Mouse (Mus musculus) heart, adult 2 months (tissue): Measurements from ENCODE around the gene Olfr434. TPM values are rescaled to one million over a fixed set of nuclear protein-coding genes. Genes with fewer than 3 reads are reported as not detected.

Experiments
- DNase-seq, 2 experiments: peaks; one replicate each; pipeline ENCODE4 v3.0.0; 2021
- H3K27ac ChIP-seq: fragments of 200-600 bp; 2 replicates; pipeline ENCODE4 v1.8.1; 2022
- H3K27me3 ChIP-seq: fragments of 200-500 bp; 2 replicates; pipeline ENCODE4 v1.6.1; 2012; ENCODE audit warnings: mild to moderate bottlenecking, low read length, inconsistent platforms, mixed read lengths; ENCODE audit not compliant: control insufficient read depth, insufficient read depth
- H3K36me3 ChIP-seq: fragments of 200-500 bp; 2 replicates; pipeline ENCODE4 v1.6.1; 2012; ENCODE audit warnings: low read length, inconsistent platforms; ENCODE audit not compliant: control insufficient read depth, insufficient read depth
- H3K4me1 ChIP-seq: fragments of 200-500 bp; 2 replicates; pipeline ENCODE4 v1.6.1; 2011; ENCODE audit warnings: low read length; ENCODE audit not compliant: control insufficient read depth, insufficient read depth
- H3K4me3 ChIP-seq: fragments of 200-600 bp; 2 replicates; pipeline ENCODE4 v1.8.1; 2022
- H3K79me2 ChIP-seq: fragments of 200-500 bp; replicated peaks from 2 replicates; pipeline ENCODE4 v1.6.1; 2012; ENCODE audit warnings: mild to moderate bottlenecking, inconsistent platforms, low read length, moderate library complexity, mixed read lengths; ENCODE audit not compliant: control insufficient read depth, insufficient read depth
- H3K9ac ChIP-seq: fragments of 200-500 bp; 2 replicates; pipeline ENCODE4 v1.6.1; 2012; ENCODE audit warnings: low read depth, mild to moderate bottlenecking, control low read depth, inconsistent platforms, low read length, mixed read lengths
- CTCF ChIP-seq: fragments of 200-600 bp; IDR thresholded peaks from 2 replicates; pipeline ENCODE4 v1.8.1; 2022; ENCODE audit warnings: antibody characterized with exemption, mild to moderate bottlenecking, moderate library complexity
- EP300 ChIP-seq: fragments of 200-500 bp; IDR thresholded peaks from 2 replicates; pipeline ENCODE4 v1.6.1; 2011; ENCODE audit warnings: low read depth, low read length, control low read depth; ENCODE audit not compliant: insufficient read depth
- POLR2A ChIP-seq: fragments of 200-500 bp; IDR thresholded peaks from 2 replicates; pipeline ENCODE4 v1.6.1; 2011; ENCODE audit warnings: mild to moderate bottlenecking, low read depth, low read length, control low read depth; ENCODE audit not compliant: insufficient read depth
- WGBS: fragments of 180-500 bp; shearing (Covaris S2); methylation state at CpG from one replicate; pipeline ENCODE4 v1.1.7; 2018; 5-methylcytosine and 5-hydroxymethylcytosine counted together
- intact Hi-C: fragments of 180-260 bp; cut with DNase I; formaldehyde crosslinking; loops from one replicate; pipeline ENCODE4 v1.15.1; 2025
- polyA plus RNA-seq: library from polyadenylated mRNA; depleted of rRNA; stranded (reverse); fragments of >200 nt; gene quantifications from 2 replicates; pipeline ENCODE4 v1.2.3, GENCODE M21; 2012
- total RNA-seq, 2 experiments: library from RNA; stranded (reverse); gene quantifications; 2 replicates each; pipeline ENCODE4 v1.2.3; 2021

The Olfr434 gene
- total and polyA plus RNA-seq, 3 experiments: not detected

DNA sequence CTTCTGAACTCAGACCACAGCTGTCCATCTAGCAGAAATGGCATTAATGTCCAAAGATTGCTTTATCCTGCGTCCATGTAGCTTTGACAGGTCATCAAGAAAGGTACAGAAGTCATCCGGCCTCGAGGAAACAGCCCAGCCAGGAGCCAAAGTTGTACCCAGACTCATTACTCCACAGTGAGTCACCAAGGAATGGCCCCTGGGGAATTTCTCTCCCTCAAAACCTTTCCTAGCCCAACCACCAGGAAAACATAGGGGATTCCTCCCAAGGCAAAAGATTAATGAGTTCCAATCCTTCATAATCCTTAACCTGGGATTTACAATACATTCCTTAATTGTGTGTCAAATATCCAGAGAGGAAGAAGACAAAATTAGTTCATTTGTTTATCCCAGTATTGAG, 34.6 kb downstream of the Olfr434 start:
- Histone ChIP-seq H3K4me1 (no peaks in the 10 kb centered on the region), H3K9ac (no peak overlapping the region), H3K36me3 (no peaks in the 10 kb centered on the region), H3K27me3 (no peaks in the 10 kb centered on the region), H3K27ac (no peak overlapping the region), H3K4me3 (no peak overlapping the region), H3K79me2 (no peaks in the 10 kb centered on the region)
- 35% methylated on average over 3 of the region's 3 CpGs for WGBS
- intact Hi-C loops: no loop called here
- DNase-seq: no peak
- TF ChIP-seq EP300 (no peak), POLR2A (no peak), CTCF (no peak)

DNA sequence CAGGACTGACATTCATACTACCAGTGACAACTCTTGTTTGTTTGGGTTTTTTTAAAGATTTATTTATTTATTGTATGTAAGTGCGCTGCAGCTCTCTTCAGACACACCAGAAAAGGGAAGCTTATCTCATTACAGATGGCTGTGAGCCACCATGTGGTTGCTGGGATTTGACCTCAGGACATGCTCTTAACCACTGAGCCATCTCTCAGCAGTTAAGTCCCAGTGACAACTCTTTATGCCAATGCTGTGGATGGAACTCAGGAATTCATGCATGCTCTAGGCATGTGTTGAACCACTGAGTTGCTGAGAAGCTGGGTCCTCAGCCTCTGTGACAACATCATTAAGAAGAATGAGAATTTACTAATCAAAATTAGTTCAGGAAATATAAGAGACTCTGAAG, 40.2 kb downstream of the Olfr434 start:
- H3K27ac ChIP-seq: no peak overlapping the region
- 65% methylated on average over 1 of the region's 1 CpGs for WGBS
- intact Hi-C loops: no loop called here

DNA sequence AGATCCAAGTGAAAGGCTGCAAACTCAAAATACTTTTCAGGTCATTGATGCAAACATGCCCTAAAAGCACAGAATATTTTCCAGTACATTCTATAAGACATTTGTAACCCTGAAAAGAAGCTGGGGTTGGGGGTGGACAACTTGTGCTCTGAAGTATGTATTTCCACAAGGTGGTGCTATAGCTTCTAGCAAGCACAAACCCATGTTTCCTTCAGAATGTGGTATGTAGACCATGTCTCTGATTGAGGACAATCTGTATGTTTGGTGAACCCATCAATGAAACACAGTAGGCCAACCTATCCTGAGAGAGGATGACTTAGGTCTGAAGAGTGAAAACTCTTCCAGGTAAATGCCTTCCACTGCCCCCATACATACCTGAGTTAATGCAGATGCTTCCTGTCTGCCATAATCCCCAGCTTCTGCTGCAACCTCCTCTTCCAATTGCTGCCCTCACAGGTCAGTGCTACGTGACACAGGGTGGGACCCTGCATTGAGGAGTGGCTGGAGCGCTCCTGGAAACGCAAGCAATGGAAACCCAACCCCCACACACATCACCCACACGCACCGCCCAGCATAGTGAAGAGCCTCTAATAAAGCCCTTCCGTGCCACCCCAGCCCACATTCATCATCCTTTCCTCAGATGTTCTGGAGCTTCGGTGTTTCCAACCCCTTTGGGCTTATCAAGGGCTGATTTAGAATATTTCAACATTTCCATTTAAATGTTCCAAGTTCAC, 41.5 kb downstream of the Olfr434 start:
- intact Hi-C loops: loop anchor here (1.0 kb wide), 2 partner anchors 24 to 43 kb away; no protein-coding TSS in a partner anchor
- WGBS: 64% methylated on average over 7 of the region's 7 CpGs
- Histone ChIP-seq H3K27ac (no peak overlapping the region), H3K27me3 (no peaks in the 10 kb centered on the region), H3K36me3 (no peaks in the 10 kb centered on the region), H3K4me1 (no peaks in the 10 kb centered on the region), H3K79me2 (no peaks in the 10 kb centered on the region), H3K9ac (no peak overlapping the region), H3K4me3 (no peak overlapping the region)
- TF ChIP-seq CTCF: peak; percentile 83
- TF ChIP-seq EP300: no peak
- no peak for DNase-seq

More for the DNA sequence above, 40.2 kb downstream of the Olfr434 start:
- Histone ChIP-seq H3K4me3 (no peak overlapping the region), H3K36me3 (no peaks in the 10 kb centered on the region), H3K79me2 (no peaks in the 10 kb centered on the region), H3K4me1 (no peaks in the 10 kb centered on the region), H3K9ac (no peak overlapping the region), H3K27me3 (no peaks in the 10 kb centered on the region)
- TF ChIP-seq EP300: no peak
- TF ChIP-seq CTCF: no peak
- TF ChIP-seq POLR2A: no peak
- no peak for DNase-seq

DNA sequence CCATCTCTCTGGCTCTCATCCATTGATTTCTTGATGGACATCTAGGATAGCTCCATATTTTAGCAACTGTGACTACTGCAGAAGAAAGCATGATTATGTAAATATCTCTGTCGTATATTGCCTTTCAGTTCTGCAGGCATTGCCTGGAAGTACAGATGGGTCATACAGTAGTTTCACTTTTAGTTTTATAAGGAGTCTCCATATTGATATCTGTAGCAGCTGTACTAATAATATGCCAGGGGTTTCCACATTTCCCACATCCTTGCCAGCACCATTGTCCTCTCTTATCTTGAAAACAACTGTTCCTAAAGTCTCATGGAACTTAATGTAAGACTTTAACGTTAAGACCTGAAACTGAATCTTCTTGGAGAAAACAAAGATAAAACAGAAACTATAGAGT, 47.9 kb downstream of the Olfr434 start:
- no peak for TF ChIP-seq EP300
- no peak for TF ChIP-seq POLR2A
- TF ChIP-seq CTCF: no peak
- H3K9ac ChIP-seq: no peak overlapping the region
- WGBS: 19% methylated on average over 2 of the region's 2 CpGs
- H3K36me3 ChIP-seq: peaks cover 5% of the 10 kb centered on the region; the same call in 1 of the 2 replicates
- H3K27me3 ChIP-seq: no peaks in the 10 kb centered on the region
- no peak overlapping the region for H3K4me3 ChIP-seq
- peaks cover 2% of the 10 kb centered on the region for H3K4me1 ChIP-seq
- DNase-seq: no peak
- peak overlapping the region; percentile 56 for H3K27ac ChIP-seq
- intact Hi-C loops: loop anchor here (10.0 kb wide), 1 partner anchor 404 kb away; the partner anchor contains the start of gene Tpk1
- no peaks in the 10 kb centered on the region for H3K79me2 ChIP-seq

DNA sequence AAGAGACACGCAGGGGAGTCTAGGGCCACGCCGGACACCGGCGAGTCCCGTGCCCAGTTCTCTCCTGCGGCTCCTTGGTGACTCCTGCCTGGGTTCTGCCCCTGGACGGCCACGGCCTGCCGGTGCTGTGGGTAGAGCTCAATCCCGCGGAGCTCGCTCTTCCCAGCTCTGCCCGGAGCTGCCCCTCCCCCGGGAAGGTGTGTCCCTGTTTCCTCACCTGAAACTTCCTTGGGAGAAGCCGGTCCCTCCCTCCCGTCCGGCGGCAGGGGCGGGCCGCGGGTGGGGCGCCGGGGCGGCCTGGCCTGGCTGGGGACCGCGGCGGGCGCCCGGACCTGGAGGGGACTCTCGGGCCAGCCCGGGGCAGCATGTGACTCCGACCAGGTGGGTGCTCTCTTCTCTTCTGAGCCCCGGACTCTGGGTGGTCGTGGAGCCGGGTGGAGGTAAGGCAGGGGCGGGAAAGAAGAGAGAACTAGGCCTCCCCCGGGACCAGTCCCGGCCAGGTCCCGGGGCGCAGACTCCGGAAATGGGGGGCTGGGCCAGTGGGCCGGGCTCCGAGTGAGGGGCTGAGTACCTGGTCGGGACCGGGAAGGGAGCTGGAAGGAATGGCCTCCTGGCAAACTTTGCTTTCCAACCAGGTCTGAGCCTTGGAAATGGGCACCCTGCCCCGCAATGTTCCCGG, 52.7 kb downstream of the Olfr434 start, which contains the start of gene Arhgef5:
Gene Arhgef5 (plus strand): TSS at position 220 of the 679 bp plus-strand sequence.
- DNase-seq: peak; percentile 78 to 79
- Histone ChIP-seq H3K36me3 (peaks cover 6% of the 10 kb centered on the region), H3K4me3 (peak within 1 kb of the TSS; percentile 78), H3K79me2 (no peaks in the 10 kb centered on the region; the same call in 1 of the 2 replicates), H3K27me3 (no peaks in the 10 kb centered on the region), H3K27ac (peak within 1 kb of the TSS; percentile 77), H3K4me1 (peaks cover 4% of the 10 kb centered on the region), H3K9ac (peak within 1 kb of the TSS; percentile 92)
- intact Hi-C loops: loop anchor here (10.0 kb wide), 1 partner anchor 399 kb away; the partner anchor contains the start of gene Tpk1
- TF ChIP-seq CTCF (no peak), POLR2A (no peak), EP300 (no peak)
- under 1% methylated on average over 47 of the region's 48 CpGs for WGBS
